Mouse (Mus musculus) testis, adult 2 months (tissue): ENCODE data around the gene Atpif1. TPM values are rescaled to one million over a fixed set of nuclear protein-coding genes. Genes with fewer than 3 reads are reported as not detected.
A peak's percentile ranks its signal among the peaks of the same experiment; 100 is the strongest.
"Not testable (repeated sequence)": the region's sequence is repeated elsewhere in the genome, so short reads cannot be mapped to it uniquely, and the experiment has no call there.

Experiments used
- H3K27ac ChIP-seq: fragments of 200-500 bp; 2 replicates; pipeline ENCODE4 v1.5.1; 2012; ENCODE audit warnings: low read depth, low read length; ENCODE audit not compliant: control insufficient read depth, insufficient read depth
- H3K27me3 ChIP-seq: fragments of 200-500 bp; 2 replicates; pipeline ENCODE4 v1.6.1; 2012; ENCODE audit warnings: mild to moderate bottlenecking, low read length, moderate library complexity; ENCODE audit not compliant: control insufficient read depth, insufficient read depth
- H3K36me3 ChIP-seq: fragments of 200-500 bp; 2 replicates; pipeline ENCODE4 v1.6.1; 2012; ENCODE audit warnings: mild to moderate bottlenecking, low read length; ENCODE audit not compliant: control insufficient read depth, insufficient read depth
- H3K4me1 ChIP-seq: fragments of 200-500 bp; 2 replicates; pipeline ENCODE4 v1.6.1; 2012; ENCODE audit warnings: low read length; ENCODE audit not compliant: control insufficient read depth, insufficient read depth
- H3K4me3 ChIP-seq: fragments of 200-500 bp; 2 replicates; pipeline ENCODE4 v1.5.1; 2012; ENCODE audit warnings: low read depth, mild to moderate bottlenecking, low read length, moderate library complexity, mixed read lengths; ENCODE audit not compliant: control insufficient read depth
- CTCF ChIP-seq: fragments of 200-500 bp; IDR thresholded peaks from 2 replicates; pipeline ENCODE4 v1.5.1; 2012; ENCODE audit warnings: low read depth, mild to moderate bottlenecking, inconsistent platforms, low read length, moderate library complexity; ENCODE audit not compliant: control insufficient read depth, insufficient read depth, insufficient replicate concordance
- POLR2A ChIP-seq: fragments of 200-500 bp; IDR thresholded peaks from 2 replicates; pipeline ENCODE4 v1.6.1; 2012; ENCODE audit warnings: low read depth, mild to moderate bottlenecking, inconsistent platforms, low read length, moderate library complexity; ENCODE audit not compliant: control insufficient read depth
- polyA plus RNA-seq: library from polyadenylated mRNA; depleted of rRNA; stranded (reverse); fragments of >200 nt; gene quantifications from 2 replicates; pipeline ENCODE4 v1.2.3, GENCODE M21; 2012; rRNA removed

Atpif1 gene
- polyA plus RNA-seq, 1 experiment: 328 TPM

DNA sequence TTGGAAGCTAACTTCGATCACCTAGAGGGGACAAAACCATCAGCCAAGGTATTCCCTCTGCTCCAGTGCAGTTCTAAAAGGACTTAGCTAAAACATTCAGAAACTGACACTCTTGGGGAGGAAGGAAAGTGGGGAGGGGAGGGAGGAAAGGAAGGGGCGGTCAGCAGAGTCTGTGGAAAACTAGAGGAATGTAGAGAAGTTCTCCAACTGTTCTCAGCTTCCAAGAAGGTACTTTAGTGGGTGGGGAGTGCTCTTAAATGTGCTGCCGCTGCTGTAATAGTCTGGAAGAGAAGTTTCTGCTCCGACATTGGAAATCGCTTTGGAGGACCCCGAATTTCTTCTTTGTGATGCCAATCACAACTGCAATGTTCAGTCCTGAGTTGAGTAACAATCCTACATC lies 44.5 kb downstream of the Atpif1 start:
- Histone ChIP-seq H3K4me1 (peaks cover 2% of the 10 kb centered on the region), H3K27ac (0 out of 2 replicates have a peak overlapping the region, but pooled peaks have one; percentile 17), H3K27me3 (no peaks in the 10 kb centered on the region), H3K4me3 (no peak overlapping the region), H3K36me3 (no peaks in the 10 kb centered on the region; the same call in 1 of the 2 replicates)
- TF ChIP-seq CTCF (no peak), POLR2A (no peak)

- no peak overlapping the region for H3K4me3 ChIP-seq
- H3K27me3 ChIP-seq: no peaks in the 10 kb centered on the region
- no peaks in the 10 kb centered on the region for H3K36me3 ChIP-seq
- peaks cover 2% of the 10 kb centered on the region for H3K4me1 ChIP-seq
- TF ChIP-seq POLR2A (no peak), CTCF (no peak)
- 0 out of 2 replicates have a peak overlapping the region, but pooled peaks have one; percentile 5 for H3K27ac ChIP-seq
Observed at GRCm38 (mm10) chr4:132488521-132488920, 44.9 kb downstream of the Atpif1 start.

GRCm38 (mm10) chr4:132484820-132485219 lies 48.6 kb downstream of the Atpif1 start:
- no peaks in the 10 kb centered on the region for H3K36me3 ChIP-seq
- H3K4me1 ChIP-seq: no peaks in the 10 kb centered on the region
- no peak overlapping the region for H3K4me3 ChIP-seq
- no peak overlapping the region for H3K27ac ChIP-seq
- H3K27me3 ChIP-seq: no peaks in the 10 kb centered on the region
- TF ChIP-seq CTCF (no peak), POLR2A (no peak)

DNA sequence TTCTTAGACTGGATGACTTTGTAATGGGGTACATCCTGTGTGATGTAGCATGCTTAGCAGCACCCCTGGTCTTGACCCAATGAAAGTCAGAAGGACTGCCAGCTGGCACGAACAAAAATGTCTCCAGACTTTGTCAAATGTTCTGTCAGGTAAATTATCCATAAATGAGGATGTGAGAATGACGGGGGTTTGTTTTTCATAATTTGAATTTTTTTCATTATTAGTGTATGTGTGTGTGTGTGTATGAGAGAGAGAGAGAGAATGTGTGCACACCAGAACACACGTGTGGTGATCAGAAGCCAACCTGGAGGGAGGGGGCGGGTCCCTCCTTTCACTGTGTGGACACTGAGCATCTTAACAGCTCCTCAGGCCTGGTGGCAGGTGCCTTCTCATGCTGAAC lies 49.2 kb downstream of the Atpif1 start:
- no peaks in the 10 kb centered on the region for H3K36me3 ChIP-seq
- H3K27me3 ChIP-seq: no peaks in the 10 kb centered on the region
- no peak overlapping the region for H3K4me3 ChIP-seq
- TF ChIP-seq CTCF: no peak
- TF ChIP-seq POLR2A: no peak
- H3K4me1 ChIP-seq: no peaks in the 10 kb centered on the region
- no peak overlapping the region for H3K27ac ChIP-seq

GRCm38 (mm10) chr4:132482956-132483608 lies 50.4 kb downstream of the Atpif1 start:
- H3K36me3 ChIP-seq: no peaks in the 10 kb centered on the region
- no peak for TF ChIP-seq CTCF
- H3K4me1 ChIP-seq: no peaks in the 10 kb centered on the region
- H3K27me3 ChIP-seq: no peaks in the 10 kb centered on the region
- no peak overlapping the region for H3K4me3 ChIP-seq
- H3K27ac ChIP-seq: no peak overlapping the region

DNA sequence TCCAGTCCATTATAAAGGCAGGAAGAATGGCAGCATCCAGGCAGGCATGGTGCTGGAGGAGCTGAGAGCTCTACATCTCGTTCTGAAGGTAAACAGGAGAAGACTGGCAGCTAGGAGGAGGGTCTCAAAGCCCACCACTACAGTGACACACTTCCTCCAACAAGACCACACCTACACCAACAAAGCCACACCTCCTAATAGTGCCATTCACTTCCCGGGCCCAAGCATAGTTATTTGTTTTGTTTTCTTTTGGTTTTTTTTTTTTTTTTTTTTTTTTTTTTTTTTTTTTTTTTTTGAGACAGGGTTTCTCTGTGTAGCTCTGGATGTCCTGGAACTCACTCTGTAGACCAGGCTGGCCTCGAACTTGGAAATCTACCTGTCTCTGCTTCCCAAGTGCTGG lies 51.4 kb downstream of the Atpif1 start:
- H3K4me3 ChIP-seq, H3K27ac ChIP-seq, H3K4me1 ChIP-seq, H3K27me3 ChIP-seq, H3K36me3 ChIP-seq: not testable (repeated sequence)

Other genes starting within 250 kb of the Atpif1 start
- gene Rab42, start 230.3 kb downstream of the Atpif1 start, polyA plus RNA-seq: 24.9 and 31.4 TPM in 2 replicates
- gene Trnau1ap, start 204.1 kb downstream of the Atpif1 start, polyA plus RNA-seq: 5.1 and 6.0 TPM in 2 replicates
- gene Rcc1, start 180.1 kb downstream of the Atpif1 start, polyA plus RNA-seq: 179 and 185 TPM in 2 replicates
- 6.6 and 8.5 TPM in 2 replicates for gene Phactr4, start 111.2 kb downstream of the Atpif1 start, polyA plus RNA-seq
- 3.0 and 3.1 TPM in 2 replicates for gene Med18, start 69.7 kb downstream of the Atpif1 start, polyA plus RNA-seq
- gene Sesn2, start 23.2 kb downstream of the Atpif1 start, polyA plus RNA-seq: 18.0 and 19.4 TPM in 2 replicates
- 22.8 and 24.8 TPM in 2 replicates for gene Dnajc8, start 1.9 kb upstream of the Atpif1 start, polyA plus RNA-seq
- gene Ptafr, start 30.4 kb upstream of the Atpif1 start, polyA plus RNA-seq: 0.28 and 0.46 TPM in 2 replicates
- 56.3 and 65.2 TPM in 2 replicates for gene Eya3, start 105.3 kb upstream of the Atpif1 start, polyA plus RNA-seq
- gene Xkr8, start 198.9 kb upstream of the Atpif1 start, polyA plus RNA-seq: 141 and 155 TPM in 2 replicates
- gene Smpdl3b, start 223.6 kb upstream of the Atpif1 start, polyA plus RNA-seq: 2.8 and 3.7 TPM in 2 replicates
- gene Rpa2, start 234.7 kb upstream of the Atpif1 start, polyA plus RNA-seq: 15.5 and 18.0 TPM in 2 replicates